Mouse (Mus musculus) urinary bladder, postnatal 25 days (tissue): ENCODE results near the gene Poln.
A peak's percentile ranks its signal among the peaks of the same experiment; 100 is the strongest.

Source experiments
- DNase-seq: peaks from one replicate; pipeline ENCODE4 v3.0.0; 2022; ENCODE audit warnings: low spot score

The Poln gene

DNA sequence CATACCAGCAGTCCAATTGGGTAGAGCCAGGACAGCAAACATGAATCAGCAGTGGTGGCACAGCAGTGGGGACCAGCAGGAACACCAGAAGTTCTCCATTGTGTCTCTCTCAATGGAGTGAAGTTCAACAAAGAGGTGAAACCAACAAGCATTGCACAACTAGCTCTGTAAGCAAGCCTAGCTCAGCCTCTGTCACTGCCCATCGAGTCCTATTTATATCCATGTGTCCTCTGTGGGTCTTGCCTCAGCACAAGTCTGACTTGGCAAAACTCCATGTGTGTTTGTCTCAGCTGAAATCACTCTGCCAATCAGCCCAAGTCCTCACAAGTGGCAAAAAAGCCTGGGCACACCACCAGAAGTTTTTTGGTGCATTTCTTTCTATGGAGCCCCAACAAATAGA, 63.6 kb downstream of the Poln start:
- no peak for DNase-seq

DNA sequence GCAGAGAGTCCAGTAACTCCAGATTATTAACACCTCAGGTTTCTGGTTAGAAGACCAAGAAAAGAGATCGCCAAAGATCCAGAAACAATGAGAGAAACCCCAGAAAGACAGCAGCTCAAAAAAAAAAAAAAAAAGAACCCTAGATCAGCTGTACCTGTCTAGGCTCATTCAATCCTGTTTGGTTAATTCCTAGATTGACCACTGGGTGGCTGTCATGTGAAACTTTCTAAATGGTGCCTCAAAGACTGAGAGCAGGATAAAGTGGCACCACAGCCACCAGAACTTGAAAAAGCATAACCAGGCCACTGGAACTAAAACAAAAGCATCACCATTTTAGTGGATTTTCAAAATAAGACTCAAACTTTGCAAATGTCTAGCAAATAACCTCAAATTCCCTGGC, 71.9 kb downstream of the Poln start:
- DNase-seq: peak; percentile 13

DNA sequence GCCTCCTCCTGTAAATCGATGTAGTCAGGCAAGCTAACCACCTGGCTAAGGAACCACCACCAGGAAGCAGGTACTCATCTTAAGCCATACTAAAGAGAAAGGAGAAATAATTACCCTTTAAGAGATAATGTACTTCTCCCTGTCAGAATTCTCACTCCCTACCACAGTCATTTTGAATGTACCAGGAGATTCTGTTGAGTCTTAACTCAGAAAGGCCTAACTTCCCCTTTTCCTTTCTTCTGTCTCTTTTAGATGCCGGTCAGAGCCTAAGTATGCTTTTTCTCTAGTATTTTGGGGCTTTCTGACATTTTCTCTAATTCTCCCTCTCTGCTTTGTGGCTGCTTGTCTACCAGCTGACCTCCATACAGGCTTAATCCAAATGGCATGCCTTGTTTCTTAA, 76.2 kb downstream of the Poln start:
- no peak for DNase-seq

DNA sequence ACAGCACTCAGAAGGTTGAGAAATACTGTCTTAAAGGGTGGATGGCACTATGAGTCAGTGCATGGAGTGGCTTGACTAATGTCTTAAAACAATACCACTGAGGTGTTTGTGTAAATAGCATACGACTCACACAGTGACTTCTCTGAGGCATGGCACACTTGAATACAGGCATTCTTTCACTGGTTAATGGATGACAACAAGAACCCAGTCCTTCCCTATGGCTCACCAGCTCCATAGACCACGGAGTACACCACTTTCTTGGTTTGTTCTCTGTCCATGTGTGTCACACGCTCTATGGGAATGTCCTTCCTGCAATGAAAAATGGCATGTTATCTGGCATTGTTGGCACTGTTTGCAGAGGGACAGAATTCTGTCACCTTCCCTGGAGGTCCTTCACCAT, 136.7 kb downstream of the Poln start:
- DNase-seq: no peak

DNA sequence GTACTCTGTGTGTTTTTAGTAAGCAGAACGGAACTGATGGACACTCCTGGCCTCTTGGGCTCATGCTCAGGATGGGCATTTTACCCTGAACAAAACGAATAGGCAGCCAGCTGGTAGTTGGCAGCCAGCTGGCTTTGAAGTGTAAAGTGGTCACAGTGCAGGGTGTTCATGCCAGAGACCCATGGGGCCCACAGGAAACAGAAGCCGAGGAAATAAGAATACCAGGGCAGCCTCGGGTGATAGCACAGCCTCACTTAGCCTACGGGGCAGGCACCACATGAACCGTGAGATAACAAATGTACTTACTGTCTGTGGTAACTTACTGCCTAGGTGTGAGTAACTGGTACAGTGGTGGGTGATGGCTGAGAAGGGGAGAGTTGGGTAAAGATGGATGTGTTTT, 138.2 kb downstream of the Poln start:
- no peak for DNase-seq

DNA sequence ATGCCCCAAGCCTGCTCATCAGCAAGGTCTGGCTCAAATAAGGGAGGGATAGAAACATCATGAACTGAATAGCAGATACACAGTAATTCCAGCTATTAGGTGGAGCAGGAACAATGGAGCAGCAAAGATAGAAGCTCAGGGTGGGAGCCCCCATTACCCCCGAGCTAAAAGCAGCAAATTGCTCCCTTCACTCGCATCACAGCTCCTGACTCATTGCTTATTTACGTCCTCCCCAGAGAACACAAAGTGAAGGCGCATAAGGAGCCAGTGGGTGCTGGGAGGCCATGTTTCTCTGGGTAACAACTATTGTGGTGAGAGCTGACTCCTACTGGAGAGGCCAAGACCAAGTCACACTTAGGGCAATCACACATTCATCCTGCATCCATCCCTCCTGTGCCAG, 139.1 kb downstream of the Poln start:
- DNase-seq: no peak

DNA sequence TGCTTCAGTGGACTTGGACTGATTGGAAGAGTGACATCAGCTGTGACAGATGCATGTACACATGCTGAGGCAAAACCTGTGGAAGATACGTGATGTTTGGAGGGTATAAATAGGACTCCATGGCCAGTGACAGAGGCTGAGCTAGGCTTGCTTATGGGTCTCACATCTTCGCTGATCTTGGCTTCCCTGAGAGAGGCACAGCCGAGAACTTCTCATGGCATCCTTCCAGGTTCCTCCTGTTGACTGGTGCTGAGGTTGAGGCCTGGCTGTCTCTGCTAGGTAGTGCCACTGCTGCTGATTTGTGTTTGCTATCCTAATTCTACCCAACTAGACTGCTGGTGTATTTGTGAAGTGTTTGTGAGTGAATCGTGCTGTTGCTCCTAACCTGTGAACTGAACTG, 150.3 kb downstream of the Poln start:
- no peak for DNase-seq

DNA sequence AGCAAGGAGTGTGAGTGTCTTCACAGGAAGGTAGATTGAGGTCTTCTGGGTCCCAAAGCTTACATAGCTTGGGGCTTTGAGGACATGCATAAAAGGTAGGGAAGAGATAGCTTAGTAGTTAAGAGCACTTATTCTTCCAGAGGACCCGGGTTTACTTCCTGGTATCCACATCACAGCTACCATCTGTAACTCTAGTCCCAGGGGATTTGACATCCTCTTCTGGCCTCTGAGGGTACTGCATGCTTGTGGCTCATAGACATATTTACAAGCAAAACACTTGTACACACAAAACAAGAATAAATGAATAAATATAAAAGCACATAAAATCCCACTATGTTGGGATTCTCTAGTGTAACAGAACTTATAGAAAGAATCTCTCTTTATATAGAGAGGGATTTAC, 154.6 kb downstream of the Poln start:
- no peak for DNase-seq

DNA sequence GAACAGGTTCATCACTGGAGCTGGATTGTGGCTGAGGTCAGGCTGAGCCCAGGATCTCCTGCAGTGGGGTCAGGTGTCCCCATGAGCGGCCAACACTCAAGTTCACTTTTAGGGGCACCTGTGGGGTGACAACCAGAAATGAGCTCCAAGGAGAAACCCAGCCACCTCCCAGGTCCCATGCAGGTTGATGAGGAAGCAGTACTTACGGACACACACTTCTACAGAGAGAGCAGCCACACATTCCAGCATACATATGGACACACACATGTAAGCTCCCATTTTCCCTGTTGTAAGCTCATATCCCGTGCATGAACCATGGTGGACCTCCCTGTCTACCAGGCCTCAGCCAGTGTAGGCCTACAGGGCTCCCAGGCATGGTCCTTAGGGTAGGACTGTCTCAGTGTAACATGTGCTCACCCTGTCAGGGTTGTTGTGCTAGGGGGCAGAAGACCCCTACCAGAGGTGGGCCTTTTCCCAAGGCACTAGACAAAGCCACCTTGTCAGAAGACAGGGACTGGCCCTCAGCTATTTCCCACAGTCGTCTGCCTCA, 161.8 kb downstream of the Poln start:
- DNase-seq: no peak

DNA sequence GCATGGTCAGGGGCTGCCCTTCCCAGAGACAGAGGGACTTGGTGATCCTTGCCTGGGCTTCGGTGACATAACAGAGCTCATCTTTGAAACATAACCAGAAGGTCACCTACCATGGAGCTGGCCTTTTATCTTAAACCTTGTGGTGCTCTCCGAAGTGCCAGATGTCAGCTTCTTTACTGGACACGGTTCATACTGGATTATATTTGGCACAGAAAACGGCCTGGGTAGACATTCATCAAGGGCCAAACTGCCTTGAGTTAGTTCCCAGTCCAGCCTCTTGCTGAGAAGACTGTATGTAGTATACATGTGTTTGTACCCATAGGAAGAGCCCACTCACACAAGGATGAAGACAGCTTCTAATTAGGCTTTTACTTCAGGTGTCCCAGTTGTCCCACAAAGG, 162.4 kb downstream of the Poln start:
- no peak for DNase-seq

DNA sequence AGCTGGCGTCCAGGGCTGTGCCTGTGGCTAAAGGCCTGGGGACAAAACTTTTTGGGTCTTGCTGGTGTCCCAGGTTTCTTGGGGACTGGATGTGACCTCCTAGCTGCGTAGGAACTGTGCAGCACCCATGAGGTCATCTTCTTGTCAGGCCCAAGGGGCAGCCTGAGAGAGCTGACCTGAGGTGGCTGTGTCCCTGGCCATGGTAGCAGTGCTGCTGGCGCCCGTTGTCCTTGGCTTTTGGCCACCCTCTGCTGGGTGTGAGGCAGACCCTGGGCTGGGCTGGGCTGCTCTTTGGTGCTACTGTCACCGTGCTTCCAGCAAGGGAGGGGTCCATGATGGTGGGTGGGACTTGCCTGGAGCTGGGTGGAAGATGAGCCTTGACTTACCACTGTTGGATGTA, 164.6 kb downstream of the Poln start:
- DNase-seq: no peak

DNA sequence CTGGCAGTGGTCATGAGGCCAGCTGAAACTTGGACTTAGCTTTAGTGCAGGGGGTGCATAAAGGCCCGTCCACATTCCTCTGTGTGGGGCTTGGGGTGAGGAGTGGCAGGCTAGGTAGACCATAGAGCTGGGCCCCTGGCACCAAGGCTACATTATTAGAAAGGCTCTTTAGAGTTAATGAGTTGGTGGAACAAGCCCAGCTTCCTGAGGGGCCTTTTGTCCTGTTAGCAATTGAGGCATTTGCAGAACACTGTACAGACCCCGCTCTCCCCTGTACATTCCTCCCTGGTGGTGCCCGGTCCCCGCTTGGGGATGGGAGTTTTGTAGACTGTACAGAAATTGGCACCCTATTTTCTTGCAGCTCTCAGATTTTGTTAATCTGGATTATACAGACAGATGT, 166.6 kb downstream of the Poln start:
- DNase-seq: no peak

DNA sequence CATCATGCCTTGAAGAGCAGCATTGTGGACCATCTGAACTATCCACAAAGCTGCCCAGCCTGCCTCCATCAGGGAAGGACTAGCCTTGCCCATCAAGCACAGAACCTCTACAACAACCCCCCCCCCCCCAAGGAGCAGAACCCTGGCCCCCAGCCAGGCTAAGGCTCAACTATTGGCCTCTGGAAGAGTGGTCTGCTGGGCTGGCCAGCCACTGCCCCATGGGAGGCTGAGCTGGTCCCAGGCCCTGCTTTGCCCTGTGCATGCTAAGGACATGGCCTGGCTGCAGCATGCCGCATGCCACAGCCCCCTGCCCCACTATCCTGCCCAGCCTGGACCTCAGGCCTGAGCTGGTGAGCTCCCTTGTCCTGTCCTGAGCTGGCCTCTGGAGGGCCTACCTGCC, 167.8 kb downstream of the Poln start:
- DNase-seq: no peak

DNA sequence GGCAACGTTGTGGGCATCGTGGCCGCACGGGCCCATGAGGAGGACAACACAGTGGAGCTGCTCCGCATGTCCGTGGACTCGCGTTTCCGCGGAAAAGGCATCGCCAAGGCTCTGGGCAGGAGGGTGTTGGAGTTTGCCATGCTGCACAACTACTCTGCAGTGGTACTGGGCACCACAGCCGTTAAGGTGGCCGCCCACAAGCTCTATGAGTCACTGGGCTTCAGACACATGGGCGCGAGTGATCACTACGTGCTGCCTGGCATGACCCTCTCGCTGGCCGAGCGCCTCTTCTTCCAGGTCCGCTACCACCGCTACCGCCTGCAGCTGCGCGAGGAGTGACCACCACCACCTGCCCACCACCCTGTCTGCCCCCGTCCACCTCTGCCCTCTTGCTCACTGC, 168.4 kb downstream of the Poln start:
- no peak for DNase-seq

DNA sequence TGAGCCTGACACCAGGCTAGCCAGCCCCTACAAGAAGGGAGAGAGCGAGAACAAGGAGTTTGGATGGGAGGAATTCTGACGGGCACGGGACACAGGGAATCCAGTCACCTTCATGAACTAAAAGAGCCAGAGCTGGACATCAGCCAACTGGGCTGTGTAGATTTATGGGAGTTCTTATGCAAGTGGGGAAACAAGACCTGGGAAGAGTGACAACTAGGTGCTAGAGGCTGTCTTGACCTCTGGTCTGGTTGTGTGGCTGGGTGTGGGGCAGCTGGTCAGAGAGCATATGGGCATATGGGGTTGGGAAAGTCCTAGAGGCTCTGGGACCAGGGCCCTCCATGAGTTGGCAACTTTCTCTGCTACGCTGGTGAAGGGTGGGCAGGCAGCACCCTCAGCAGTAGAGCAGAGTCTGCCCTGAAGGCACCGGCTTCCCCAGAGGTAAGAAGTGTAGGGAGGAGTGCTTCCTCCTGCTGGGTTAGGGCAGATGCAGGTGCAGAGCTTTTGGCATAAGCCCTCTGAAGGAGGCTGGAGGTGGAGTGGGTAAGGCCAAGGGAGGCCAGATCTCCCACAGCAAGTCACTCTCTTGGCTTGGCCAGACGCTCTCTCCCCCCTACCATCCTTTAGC, 169.7 kb downstream of the Poln start:
- DNase-seq: no peak

DNA sequence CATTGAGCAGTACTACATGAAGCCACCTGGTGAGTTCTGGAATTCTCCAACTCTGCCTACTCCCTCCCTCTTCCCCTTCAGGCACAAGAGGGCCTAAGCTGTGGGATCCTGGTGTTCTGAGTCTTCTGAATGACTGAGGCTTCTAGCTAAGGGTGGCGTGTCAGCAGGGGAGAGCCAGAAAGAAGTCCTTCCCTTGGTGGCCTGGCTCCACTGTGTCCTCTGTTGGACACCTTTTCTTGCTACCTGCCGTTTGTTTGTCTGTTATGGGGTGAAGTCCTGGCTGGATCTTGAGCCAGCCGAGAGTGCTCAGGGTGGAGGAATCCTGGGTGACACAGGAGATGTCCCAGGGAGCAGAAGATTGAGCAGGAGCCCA, 170.8 kb downstream of the Poln start:
- DNase-seq: no peak

DNA sequence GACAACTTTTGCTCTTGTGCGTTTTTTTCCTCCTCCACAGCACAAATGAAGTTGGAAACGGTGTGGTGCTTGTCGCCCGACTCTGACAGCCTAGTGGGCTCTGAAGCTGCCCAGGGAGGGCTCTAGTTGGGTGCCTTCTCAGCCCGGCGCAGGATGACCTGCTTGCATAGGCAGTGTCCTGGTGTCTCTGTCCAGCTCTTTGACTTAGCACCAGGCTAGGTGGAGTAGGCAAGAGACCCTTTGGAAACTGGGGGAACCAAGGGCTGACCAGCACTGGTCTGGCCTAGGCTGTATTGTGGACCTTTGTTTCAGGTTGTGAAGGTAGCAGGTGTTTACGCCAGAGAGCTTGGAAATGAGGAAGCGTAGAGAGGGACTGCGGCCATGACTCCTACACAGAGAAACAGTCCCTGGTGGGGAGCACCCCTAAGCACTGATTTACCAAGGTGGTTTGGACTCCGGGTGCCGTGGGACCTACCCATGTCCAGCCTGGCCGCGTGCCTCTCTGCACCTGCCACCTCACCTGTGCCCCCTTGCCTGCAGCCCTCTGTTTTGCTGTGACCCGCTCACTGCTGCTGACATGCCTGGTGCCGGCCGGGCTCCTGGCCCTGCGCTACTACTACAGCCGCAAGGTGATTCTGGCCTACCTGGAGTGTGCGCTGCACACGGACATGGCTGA, 171.3 kb downstream of the Poln start:
- no peak for DNase-seq

DNA sequence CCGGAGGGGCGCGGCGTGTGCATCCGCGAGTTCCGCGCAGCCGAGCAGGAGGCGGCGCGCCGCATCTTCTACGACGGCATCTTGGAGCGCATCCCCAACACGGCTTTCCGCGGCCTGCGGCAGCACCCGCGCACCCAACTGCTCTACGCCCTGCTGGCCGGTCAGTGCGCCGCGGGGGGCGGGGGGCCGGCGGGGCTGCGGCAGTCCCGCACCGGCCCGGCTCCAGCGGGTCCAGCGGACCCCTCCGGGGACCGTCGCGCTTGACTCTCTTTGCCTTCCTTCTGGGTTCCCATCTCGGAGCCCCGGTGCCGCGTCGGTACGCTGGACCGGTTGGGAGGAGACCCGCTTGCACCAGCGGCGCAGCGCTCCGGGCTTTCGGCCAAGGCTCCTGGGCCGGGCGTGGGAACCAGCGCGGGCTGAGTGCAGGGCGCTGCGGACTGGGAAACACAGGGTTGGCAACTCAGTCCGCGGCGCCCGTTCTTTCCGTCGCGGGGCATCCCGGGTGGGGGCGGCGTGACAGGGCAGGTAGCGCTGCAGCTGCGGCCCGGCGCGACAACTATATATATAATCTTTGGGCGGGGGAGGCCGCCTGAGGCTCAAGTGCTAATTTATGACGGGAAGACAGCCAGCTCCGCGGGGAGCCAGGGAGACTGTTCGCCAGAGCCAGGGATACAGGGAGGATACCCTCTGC, 172.1 kb downstream of the Poln start:
- peak; percentile 31 for DNase-seq

DNA sequence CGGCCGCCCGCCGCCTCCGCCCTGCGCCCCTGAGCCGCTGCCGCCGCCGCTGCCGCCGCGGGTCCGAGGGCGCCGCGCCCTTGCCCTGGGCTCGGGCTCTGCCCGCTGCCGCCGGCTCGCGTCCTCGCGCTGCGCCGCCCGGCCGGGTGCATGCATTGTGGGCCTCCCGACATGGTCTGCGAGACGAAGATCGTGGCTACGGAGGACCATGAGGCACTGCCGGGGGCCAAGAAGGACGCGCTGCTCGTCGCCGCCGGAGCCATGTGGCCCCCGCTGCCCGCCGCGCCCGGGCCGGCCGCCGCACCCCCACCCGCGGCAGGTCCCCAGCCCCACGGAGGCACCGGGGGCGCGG, 172.6 kb downstream of the Poln start:
- no peak for DNase-seq

DNA sequence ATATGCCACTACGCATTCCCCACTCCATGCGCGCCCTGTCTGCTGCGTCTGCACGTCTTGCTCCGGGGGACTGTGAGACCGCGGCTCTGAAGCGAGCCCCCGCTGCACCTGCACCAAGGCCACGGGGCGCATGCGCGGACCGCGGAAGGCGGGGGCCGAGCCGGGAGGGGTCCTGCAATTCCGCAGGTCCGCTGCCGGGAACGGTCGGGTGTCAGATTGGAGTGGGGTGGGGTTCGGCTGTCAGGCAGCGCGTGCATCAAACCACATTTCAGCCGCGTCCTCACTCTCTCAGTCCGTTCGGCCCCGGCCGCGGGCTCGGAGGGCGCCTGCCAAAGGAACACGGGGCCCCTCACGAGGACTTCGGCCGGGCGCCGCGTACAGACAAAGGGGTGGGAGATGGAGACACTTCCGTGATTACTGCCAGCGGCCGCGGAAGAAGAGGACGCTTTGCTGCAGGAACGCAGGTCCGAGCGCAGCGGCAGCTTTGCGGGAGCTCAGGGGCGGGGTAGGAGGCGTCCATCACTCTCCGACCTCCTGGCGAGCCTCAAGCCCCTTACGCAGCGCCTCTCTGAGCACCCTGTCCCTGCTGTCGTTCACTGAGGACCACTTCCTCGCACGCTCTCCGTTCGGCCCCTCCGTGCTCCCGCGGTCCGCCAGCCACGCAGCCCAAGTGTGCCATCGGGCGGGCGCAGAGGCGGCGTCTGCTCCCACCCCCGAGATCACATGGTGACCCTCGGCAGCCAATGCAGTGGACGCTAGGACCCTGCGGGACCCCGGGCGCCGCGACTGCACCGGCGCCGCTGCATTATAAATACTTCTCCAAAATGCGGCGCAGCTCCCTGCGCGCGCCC, 173.2 kb downstream of the Poln start, which contains the start of gene Nat8l:
TSS of gene Nat8l (plus strand) at position 142 of the 851 bp plus-strand sequence.
- no peak for DNase-seq

DNA sequence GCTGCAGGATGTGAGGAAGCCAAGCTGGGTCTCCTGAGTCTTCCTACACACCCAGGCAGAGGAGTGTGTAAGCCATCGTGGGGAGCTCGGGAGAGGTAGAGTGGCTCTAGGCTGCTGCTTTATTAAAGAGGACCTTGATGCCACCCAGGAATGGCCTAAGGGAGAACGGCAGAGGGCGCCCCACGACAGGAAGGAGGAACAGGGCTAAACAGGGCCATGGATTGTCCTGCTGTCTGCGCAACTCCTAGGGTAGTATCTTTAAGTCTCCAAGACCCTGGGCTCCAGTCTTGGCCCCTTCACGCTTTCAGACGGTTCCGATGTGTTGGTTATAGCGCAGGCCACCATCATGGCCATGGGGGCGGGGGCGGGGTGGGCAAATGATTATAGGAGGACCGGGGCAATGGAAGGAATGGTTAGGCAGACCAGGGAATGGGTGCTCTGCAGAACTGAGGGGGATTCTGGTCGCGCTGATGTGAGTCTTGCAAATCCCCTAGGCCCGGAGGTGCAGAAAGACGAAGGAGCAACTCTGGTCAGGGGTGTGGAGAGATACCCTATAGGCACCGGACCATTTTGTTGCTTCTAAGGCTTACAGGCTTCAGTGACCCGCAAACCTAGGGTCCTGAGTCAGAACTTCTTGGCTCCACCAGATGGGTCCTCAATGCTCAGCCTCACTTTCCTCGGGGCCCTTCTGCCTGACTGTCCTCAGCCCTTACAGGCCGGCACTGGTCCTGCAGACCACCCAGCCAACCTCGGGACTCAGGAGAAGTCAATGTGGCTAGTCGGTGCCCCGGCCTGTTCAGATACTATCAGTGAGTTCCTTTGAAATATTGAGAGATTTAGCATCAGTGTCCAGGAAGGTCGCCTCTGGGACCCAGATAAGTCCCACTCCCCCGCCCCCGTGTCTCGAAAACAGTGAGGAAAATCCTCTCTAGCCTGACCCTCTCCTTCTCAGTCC, 174.3 kb downstream of the Poln start:
- DNase-seq: no peak
